Mouse (Mus musculus) left cerebral cortex, adult 8-10 months (tissue): ENCODE results near the gene Msi1. TPM values are rescaled to one million over a fixed set of nuclear protein-coding genes. Genes with fewer than 3 reads are reported as not detected.

Experiments
- DNase-seq, 2 experiments: peaks; one replicate each; pipeline ENCODE4 v3.0.0; 2022; ENCODE audit warnings: low spot score in 2 of 2
- total RNA-seq, 4 experiments: library from RNA; stranded (reverse); gene quantifications; 2 replicates each; pipeline ENCODE4 v1.2.4; 2022

The Msi1 gene
- 10 to 100 TPM; 43.2 to 58.9 (median 51.0) TPM for total RNA-seq

GRCm38 (mm10) chr5:115429359-115430186 is at the start of gene Msi1:
Gene Msi1, plus strand, starts transcription at chr5:115429599.
- no peak for DNase-seq

- DNase-seq = no peak
These were observed 37.5 kb upstream of the Msi1 start for GRCm38 (mm10) chr5:115391935-115392334.

GRCm38 (mm10) chr5:115392969-115393368 is 36.4 kb upstream of the Msi1 start:
- no peak for DNase-seq

DNA sequence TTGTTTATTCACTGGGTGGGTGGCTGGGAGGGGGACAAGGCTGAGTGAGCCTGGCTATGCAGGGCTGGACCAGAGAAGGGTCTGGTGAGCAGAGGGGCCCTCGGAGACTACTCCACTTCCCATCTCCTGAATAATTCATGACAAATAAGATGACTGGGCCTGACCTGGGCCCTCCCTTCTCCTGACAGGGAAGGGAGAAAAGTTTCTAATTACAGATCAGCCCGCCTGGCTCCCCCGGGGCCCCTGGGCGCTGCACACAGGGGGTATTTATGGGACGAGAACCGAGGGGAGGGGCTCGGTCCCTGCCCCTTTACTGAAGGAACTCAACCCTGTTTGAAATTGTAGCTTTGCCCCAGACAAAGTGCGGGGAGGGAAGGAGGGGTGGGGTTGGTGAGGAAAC is 35.2 kb upstream of the Msi1 start:
- no peak for DNase-seq

DNA sequence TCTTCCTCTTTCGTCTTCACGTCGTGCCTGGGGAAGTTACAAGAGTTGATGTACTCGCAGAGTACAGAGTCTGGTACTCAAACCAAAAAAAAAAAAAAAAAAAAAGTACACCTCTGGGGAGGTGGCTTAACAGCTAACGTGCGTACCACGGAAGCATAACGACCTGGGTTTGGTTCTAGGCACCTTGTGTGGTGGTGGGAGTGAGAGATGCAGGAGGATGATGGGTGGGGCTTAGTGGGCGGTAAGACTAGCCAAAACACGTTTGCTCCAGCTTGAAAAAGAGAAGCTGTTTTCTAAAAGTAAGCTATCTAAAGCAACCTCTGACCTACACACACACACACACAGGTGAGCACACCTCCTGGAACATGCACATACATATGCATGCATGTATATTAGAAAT is 34.6 kb upstream of the Msi1 start:
- DNase-seq = no peak

- DNase-seq = no peak
These were observed 32.7 kb upstream of the Msi1 start for GRCm38 (mm10) chr5:115396654-115397053.

DNA sequence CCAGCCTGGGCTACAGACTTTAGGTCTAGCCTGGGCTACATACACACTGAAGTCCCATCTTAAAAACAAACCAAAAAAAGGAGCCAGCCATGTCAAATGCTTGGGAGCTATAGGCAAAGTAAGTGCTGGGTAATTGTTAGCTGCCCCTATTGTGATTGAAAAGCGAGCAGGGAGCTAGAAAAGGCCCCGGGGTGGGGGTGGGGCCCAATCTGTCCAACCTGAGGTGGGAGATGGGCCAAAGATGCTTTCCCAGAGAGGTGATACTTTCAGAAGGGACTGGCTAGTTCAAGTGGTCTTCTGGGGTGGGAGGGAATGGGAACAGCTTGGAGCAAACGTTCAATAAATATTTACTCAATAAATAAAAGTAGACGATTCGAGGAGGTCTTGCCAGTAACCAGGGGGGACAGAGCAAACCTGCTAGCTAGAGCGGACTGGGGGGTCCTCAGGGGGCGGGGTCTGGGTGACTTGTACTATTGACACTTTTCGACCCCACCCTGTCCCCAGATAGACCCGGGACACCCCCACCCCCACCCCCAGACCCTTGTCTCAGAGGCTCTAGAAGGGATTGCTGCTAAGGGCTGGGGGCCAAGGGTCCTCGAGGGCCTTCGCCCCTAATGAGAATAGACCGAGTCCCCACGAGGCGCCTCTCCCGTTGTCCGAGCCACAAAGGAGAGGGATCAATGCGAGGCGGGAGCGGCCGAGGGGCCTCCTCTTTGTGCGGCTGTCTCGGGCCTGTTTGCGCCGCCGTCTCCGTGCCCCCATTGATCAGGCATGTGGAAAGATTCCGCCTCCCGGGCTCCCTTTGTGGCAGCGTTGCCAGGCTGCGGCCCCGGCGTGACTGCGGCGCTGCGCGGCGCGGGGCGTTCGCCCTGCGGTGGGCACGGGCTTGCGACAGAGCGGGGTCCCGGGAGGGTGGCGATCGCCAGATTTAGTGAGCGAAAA is 31.3 kb upstream of the Msi1 start:
- DNase-seq = peak in 1 of 2 experiments; percentile 23

DNA sequence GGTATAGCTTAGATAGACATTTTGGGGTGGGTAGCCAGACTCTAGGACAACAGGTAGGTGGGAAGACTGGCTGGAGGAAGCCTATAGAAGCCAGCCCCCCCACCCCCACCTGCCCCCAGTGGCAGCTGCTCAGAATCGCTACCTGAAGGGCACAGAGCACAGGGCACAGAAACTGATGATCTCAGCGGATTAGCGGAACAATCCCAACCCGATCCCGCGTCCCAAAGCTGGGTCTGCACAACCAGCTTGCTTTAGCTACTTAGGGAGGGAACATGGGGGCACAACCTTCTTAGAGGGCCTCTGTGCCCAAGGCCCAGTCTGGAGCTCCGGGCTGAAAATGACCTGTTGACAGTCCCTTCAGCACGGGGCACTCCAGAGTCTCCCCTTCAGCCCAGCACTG is 27.3 kb upstream of the Msi1 start:
- no peak for DNase-seq

DNA sequence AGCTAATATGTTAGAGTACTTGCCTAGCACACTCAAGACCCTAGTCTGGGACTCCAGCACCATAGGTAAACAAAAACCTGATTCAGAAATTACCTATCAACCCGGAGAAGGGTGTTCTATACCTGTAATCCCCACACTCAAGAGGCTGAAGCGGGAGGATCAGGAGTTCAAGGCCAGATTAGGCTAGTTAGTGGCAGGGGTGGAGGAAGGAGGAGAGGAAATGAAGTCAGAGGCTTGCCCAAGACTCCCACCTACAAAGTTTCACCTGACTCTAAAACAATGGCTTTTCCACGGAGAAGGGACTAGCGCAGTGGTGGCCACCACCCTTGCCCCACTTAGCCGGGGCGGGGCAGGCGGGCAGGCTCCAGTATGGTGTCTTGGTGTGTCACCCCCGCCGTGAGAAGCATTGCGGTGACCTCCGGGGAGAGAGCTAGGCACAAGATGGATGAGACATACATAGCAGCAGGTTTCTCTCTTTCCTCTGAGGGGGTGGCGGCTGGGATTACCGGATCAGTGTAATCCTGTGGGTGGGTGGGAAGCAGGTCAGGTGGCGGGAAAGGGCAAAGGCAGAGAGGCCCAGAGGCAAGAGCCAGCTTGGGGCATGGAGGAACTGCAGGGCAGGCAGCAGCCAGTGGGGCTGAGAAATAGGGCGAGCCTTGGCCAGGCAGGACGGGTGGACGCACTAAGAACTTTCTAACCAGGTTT is 25.8 kb upstream of the Msi1 start:
- DNase-seq = no peak

GRCm38 (mm10) chr5:115404241-115404794 is 25.1 kb upstream of the Msi1 start:
- peak; percentile 22 to 33 for DNase-seq

DNA sequence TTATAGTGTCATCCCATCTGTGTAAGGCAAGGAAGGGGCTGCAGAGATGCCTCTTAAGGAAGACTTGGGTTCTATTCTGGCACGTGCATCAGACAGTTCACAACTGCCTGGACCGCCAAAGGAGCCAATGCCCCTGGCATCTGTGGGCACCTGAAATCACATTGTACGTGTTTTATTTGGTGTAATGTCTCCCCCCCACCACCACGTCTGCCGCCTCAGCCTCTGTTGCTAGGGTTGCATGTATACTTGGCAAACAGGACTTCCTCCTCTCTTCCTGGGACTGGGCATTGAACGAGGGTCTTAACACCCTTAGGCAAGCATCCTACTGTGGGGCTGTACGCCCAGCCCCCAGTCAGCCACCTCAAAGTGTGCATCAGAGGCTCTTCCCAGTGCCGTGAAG is 24.2 kb upstream of the Msi1 start:
- no peak for DNase-seq

- no peak for DNase-seq
These were observed 21.3 kb upstream of the Msi1 start for GRCm38 (mm10) chr5:115408110-115408509.

GRCm38 (mm10) chr5:115415111-115416085 is 14.0 kb upstream of the Msi1 start:
- DNase-seq = no peak

- DNase-seq = no peak
These were observed 504 bp upstream of the Msi1 start for GRCm38 (mm10) chr5:115428831-115429358.

DNA sequence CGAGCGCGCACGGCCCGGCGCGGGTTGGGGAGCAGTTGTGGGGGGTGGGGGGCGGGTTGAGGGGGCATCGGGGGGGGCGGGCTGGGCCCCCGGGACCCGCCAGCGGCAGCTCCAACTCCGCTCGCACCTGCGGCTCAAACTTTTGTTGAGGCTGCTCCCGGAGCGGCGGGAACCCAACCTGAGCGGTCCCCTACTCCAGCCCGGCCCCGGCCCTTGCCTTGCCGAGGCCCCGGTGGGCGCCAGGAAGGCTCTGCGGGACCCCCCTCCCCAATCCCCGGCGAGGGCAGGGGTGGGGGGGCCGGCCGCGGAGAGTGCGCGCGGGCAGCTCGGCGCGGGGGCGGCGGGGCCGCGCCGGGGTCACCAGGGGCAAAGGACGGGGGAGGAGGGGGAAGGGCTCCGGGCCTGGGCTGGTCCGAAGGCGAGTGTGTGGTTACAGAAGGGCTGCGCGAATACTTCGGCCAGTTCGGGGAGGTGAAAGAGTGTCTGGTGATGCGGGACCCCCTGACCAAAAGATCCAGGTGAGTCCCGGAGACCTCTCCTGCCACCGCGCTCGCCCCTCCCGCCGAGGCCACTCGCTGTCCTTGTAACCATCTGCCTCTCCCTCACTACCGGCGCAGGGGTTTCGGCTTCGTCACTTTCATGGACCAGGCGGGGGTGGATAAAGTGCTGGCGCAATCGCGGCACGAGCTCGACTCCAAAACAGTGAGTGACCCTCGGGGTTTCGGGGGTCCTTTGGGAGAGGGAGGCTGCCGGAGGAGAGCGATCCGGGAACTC is 975 bp downstream of the Msi1 start:
- no peak for DNase-seq

DNA sequence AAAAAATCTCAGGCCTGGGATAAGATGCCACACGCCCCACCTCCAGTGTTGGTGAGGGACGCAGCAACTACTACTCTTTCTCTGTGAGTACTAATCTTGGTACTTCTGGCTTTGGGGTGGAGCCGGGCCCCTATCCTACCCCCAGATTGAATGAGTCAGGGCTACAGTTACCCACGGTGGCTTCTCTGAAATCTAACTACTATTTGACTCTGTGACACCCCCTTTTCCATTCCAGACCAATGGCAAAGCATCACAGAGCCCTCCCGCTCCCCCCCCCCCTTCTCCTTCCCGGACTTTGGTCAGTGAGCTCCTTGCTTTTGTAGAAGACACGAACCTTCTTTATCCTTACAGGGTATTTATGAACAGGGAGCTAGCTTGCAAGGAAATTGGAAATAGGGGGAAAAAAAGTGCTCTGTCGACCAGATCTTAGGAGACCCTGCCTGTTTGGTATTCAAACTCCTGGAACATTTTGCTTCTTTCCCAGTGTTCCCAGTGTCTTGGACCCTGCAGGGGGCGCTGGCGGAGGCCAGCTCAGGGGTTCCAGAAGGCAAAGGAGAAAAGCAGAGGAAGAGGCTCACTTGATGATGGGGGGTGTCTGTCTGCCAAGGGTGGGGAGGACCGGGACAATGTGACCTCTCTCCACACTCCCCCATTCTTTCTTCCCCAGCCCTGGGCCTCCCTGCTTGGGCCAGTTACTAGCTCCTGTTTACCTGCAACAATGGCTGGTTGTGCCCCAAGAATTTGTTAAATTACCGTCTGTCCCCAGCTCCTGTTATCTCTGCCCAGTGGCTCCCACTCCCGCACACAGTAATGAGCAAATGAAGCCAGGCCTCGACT is 1.9 kb downstream of the Msi1 start:
- DNase-seq = no peak

DNA sequence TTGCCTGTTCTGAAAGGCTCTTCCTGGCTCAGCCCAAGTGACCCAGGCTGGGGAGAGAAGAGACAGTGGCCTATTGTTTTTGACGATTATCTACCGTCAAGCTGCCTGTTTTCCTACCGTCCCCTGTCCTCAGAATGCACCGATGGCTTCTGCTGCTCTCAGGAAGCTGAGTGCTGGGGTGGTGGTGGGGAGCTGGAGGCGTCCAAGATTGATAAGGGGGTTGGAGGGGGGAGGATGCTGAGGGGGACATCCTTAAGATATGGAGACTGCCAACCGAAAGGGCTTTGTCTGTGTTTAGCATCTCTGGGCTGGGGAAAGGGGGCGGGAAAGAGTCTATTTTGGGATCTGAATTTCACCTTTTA is 2.5 kb downstream of the Msi1 start:
- no peak for DNase-seq

- DNase-seq = no peak
These were observed 3.0 kb downstream of the Msi1 start for GRCm38 (mm10) chr5:115432395-115432794.
